Mouse (Mus musculus) telencephalon, adult 2 months (tissue): ENCODE data around the gene Prkcb.

ENCODE experiments used
- DNase-seq: peaks from one replicate; pipeline ENCODE4 v3.0.0-alpha.2; 2011; ENCODE audit warnings: low read depth, low spot score

Prkcb gene

GRCm38 (mm10) chr7:122367303-122368007 is 78.9 kb downstream of the Prkcb start:
- no peak for DNase-seq

GRCm38 (mm10) chr7:122370488-122370887 is 81.9 kb downstream of the Prkcb start:
- no peak for DNase-seq

DNA sequence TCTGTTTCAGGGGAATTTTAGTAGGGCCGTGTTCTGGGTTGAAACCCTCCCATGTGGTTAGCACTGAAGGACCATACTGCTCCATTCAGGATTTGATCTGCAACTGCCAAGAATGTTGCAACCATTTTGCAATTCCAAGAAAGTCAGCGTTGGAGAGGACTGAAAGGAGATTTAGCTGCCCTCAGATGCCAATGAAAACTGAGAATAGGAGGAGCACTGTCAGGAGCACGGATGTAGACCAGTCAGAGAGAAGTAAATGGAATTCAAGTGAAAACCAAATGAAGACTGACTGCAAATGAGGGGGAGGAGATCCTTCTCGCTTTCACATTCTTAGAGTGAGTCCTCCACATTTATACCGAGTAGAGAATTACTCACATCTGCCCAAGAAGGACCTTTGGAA is 83.4 kb downstream of the Prkcb start:
- DNase-seq = no peak

DNA sequence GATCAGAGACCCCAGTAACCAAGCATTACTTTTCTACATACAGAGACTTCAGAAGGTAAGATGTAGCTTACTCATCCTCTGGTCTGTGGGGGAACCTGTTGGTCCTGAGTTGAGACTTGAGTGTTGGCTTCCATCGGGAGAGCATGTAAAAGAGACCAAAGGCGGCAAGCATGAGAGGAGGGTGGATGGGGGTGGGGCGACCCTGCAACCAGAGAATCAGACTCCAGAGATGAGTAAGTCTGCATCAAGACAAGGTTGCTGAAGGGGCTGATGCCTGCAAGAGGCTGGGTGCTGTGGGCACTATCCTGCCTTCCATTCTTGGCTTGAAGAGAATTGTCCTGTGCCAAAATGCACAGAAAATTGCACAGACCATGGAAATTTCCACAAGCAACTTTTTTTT is 83.8 kb downstream of the Prkcb start:
- DNase-seq = no peak

GRCm38 (mm10) chr7:122376845-122377244 is 88.3 kb downstream of the Prkcb start:
- DNase-seq = no peak

DNA sequence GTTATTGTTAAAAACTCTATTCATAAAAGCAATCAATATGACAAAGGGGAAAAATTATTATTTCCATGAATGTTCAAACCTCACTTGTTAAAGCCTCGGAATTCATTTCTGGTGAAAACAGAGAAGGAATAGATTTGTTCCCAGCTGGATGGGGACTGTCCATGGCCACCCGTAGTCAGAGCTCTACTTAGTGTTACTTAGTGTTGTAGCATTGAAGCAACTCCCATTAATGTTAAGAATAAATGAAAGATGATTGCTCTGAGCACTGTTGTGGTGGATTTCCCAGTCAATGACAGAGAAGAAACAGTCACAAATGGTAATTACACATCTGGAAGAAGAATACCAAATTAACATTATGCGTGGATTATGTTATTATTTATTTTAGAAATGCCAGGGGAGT is 89.4 kb downstream of the Prkcb start:
- no peak for DNase-seq

DNA sequence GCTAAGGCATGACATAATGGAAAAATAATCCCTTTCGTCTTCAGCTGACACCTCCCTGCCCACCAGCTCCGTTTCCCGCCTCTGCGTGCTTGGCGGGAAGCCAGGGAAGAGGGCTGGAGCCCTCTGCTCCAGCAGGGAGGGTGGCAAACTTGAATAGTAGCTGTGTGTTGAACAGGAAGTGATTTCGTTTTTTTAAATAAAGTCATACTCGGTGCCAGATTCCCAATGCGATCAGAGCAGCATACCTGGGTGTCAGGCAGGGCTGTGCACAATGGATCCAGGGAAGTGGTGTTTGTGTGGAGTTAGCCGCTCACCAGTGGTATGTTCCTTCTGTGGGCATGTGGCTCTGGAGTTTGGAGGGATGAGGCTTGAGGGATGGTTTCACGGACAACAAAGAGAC is 89.9 kb downstream of the Prkcb start:
- DNase-seq = peak; percentile 32

GRCm38 (mm10) chr7:122379292-122379691 is 90.7 kb downstream of the Prkcb start:
- DNase-seq = no peak

- peak; percentile 42 for DNase-seq
Measured at GRCm38 (mm10) chr7:122380336-122381130, 92.0 kb downstream of the Prkcb start.

- DNase-seq = no peak
Measured at GRCm38 (mm10) chr7:122381560-122381959, 93.0 kb downstream of the Prkcb start.

DNA sequence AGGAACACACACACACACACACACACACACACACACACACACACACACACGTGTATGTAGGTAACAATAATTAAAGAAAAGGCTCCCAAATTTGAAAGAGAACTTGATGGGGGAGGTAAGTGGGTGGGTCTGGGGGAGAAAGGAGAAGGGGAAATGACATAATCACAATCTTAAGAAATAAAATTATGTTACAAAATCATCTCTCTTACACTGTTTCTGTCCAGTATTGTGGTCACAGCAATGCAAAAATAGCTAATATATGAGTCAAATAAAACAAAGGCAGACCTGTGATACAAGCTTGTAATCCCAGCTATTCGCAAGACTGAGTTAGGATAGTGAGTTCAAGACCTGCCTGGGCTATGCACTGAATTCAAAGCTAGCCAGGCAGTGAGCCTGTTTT is 94.7 kb downstream of the Prkcb start:
- no peak for DNase-seq

GRCm38 (mm10) chr7:122384891-122385290 is 96.3 kb downstream of the Prkcb start:
- DNase-seq = no peak

GRCm38 (mm10) chr7:122386567-122386966 is 98.0 kb downstream of the Prkcb start:
- no peak for DNase-seq

- no peak for DNase-seq
Measured at GRCm38 (mm10) chr7:122387896-122388295, 99.3 kb downstream of the Prkcb start.

GRCm38 (mm10) chr7:122388858-122389257 is 100.3 kb downstream of the Prkcb start:
- no peak for DNase-seq

DNA sequence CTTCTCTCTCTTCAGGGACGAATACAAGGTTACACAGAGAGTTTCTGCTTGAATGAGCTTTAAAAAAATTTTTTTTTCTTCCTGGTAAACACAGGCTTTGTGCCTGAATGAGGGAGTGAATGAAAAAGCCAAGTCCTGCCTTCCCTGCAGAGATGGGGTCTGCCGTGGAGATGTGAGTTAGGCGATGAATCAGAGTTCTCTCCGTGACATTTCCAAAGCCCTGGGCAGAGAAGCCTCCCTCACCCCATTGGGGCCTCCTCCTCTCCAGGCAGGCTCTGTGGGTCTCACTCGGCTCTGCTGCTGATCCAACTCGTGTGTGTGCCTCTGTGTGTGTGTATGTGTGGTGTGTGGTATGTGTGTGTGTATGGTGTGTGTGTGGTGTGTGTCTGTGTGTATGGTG is 101.1 kb downstream of the Prkcb start:
- no peak for DNase-seq

- DNase-seq = no peak
Measured at GRCm38 (mm10) chr7:122390200-122390599, 101.6 kb downstream of the Prkcb start.

DNA sequence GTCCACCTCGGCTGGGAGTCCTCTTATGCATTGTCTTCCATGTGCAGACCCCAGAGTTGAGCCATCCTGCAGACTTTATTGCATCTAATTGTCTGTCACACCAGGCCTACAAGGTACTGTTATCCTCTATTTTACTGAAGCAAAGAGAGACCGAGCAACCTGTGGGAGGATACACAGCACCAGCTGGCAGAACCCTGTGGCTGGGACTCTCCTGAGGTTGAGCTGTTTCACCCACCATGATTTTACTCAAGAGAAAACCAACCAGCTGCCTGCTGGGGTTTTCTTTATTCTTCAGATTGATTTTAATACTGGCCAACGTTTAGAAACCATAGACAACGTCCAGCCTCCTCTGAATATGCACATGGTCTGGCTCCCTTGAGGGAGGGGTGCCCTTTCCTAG is 102.1 kb downstream of the Prkcb start:
- DNase-seq = no peak

DNA sequence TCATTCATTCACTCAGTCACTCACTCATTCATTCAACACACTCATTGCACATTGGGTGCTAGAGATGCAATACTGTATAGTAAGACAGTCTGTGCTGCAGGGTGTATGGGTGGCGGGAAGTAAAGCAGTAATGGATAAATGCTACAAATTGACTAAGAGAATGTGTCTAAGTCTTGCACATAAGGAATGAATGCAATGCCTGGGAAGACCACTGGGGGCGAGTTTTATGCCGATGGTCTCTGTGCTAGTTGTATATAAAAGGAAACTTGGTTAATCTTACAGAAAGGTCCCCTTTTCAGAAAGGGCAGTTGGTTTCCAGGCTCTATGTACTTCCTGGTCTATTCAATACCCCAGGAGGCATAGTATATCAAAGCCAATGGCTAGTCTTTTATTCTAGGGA is 102.8 kb downstream of the Prkcb start:
- no peak for DNase-seq

- DNase-seq = no peak
Measured at GRCm38 (mm10) chr7:122393964-122394363, 105.4 kb downstream of the Prkcb start.

GRCm38 (mm10) chr7:122395159-122395975 is 106.8 kb downstream of the Prkcb start:
- no peak for DNase-seq

- no peak for DNase-seq
Measured at GRCm38 (mm10) chr7:122395976-122396315, 107.4 kb downstream of the Prkcb start.
